Mouse (Mus musculus) forebrain, embryonic 11.5 days (tissue): ENCODE measurements at regions not wholly inside any gene's neighbourhood (a gene's known extent, or its start where the extent isn't known, plus 50 kb on each side); places are given as distances from the start of the nearest gene placed in this dataset.

Experiments used
- ATAC-seq: fragments of 200-750 bp; cut with Nextera tagmentation; replicated peaks from 2 replicates; pipeline ENCODE4 v1.8.0; 2017; ENCODE audit warnings: moderate TSS enrichment; ENCODE audit not compliant: low FRiP score
- DNase-seq: peaks from one replicate; pipeline ENCODE4 v3.0.0-alpha.2; 2017; ENCODE audit warnings: low spot score
- H3K27ac ChIP-seq: fragments of 300-500 bp; sonication (generic); 2 replicates; pipeline ENCODE4 v1.5.1; 2014; ENCODE audit warnings: low read depth, low read length
- H3K27me3 ChIP-seq: fragments of 300-500 bp; sonication (generic); 2 replicates; pipeline ENCODE4 v1.6.1; 2014; ENCODE audit warnings: mild to moderate bottlenecking, low read length, mixed read lengths; ENCODE audit not compliant: control insufficient read depth, insufficient read depth
- H3K36me3 ChIP-seq: fragments of 300-500 bp; sonication (generic); 2 replicates; pipeline ENCODE4 v1.6.1; 2014; ENCODE audit warnings: mild to moderate bottlenecking, low read length, moderate library complexity, mixed read lengths; ENCODE audit not compliant: control insufficient read depth, insufficient read depth
- H3K4me1 ChIP-seq: fragments of 300-500 bp; sonication (generic); replicated peaks from 2 replicates; pipeline ENCODE4 v1.6.1; 2014; ENCODE audit warnings: low read length, mixed read lengths; ENCODE audit not compliant: control insufficient read depth, insufficient read depth
- H3K4me2 ChIP-seq: fragments of 300-500 bp; sonication (generic); 2 replicates; pipeline ENCODE4 v1.6.1; 2014; ENCODE audit warnings: low read depth, mild to moderate bottlenecking, low read length, moderate library complexity, mixed read lengths; ENCODE audit not compliant: severe bottlenecking
- H3K4me3 ChIP-seq: fragments of 300-500 bp; sonication (generic); 2 replicates; pipeline ENCODE4 v1.5.1; 2014; ENCODE audit warnings: low read depth, low read length
- H3K9ac ChIP-seq: fragments of 300-500 bp; sonication (generic); 2 replicates; pipeline ENCODE4 v1.6.1; 2014; ENCODE audit warnings: low read length
- H3K9me3 ChIP-seq: fragments of 300-500 bp; sonication (generic); 2 replicates; pipeline ENCODE4 v1.6.1; 2016; ENCODE audit warnings: low read length, mixed read lengths; ENCODE audit not compliant: control insufficient read depth
- WGBS: fragments of 180-500 bp; shearing (Covaris S2); extraction: QIAGEN DNeasy Blood & Tissue Kit; methylation state at CpG from one replicate; pipeline ENCODE4 v1.1.7; 2014; 5-methylcytosine and 5-hydroxymethylcytosine counted together

- DNase-seq (no peak), ATAC-seq (no peak)
- H3K4me1 ChIP-seq: no peaks in the 10 kb centered on the region
- no peak overlapping the region for H3K4me3 ChIP-seq
- H3K27ac ChIP-seq: no peak overlapping the region
- WGBS: 84% methylated on average over 4 of the region's 4 CpGs
- H3K9ac ChIP-seq: no peak overlapping the region
- no peaks in the 10 kb centered on the region for H3K9me3 ChIP-seq
- H3K27me3 ChIP-seq: no peaks in the 10 kb centered on the region
- no peaks in the 10 kb centered on the region for H3K36me3 ChIP-seq
- H3K4me2 ChIP-seq: no peak overlapping the region
Measured at GRCm38 (mm10) chr14:105767100-105767499, 129.5 kb downstream of the Spry2 start.

- no peaks in the 10 kb centered on the region for H3K9me3 ChIP-seq
- H3K4me3 ChIP-seq: no peak overlapping the region
- H3K4me1 ChIP-seq: no peaks in the 10 kb centered on the region
- H3K9ac ChIP-seq: no peak overlapping the region
- H3K36me3 ChIP-seq: no peaks in the 10 kb centered on the region
- H3K27ac ChIP-seq: no peak overlapping the region
- no peak for DNase-seq
- H3K4me2 ChIP-seq: no peak overlapping the region
- H3K27me3 ChIP-seq: no peaks in the 10 kb centered on the region
- WGBS: 48% methylated on average over 4 of the region's 4 CpGs
- no peak for ATAC-seq
Measured at GRCm38 (mm10) chr14:105752509-105753375, 143.9 kb downstream of the Spry2 start.

DNA sequence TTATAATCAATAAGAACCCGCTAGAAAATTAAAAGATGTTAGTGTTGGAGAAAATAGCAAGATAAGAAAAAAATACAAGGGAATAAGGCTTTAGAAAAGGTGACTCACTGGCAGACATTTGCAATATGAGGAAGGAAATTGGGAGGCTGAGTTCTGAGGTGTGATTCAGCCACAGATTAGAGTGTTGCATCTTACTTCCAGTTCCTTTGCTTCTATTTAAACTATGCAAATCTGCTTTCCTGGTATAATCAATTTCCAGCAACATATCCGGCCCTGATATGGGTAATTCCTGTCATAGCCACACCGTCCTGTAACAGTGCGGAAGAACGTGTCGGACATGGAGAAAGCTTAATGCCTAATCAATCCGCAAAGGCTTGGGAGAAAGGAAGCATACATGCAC lies 144.9 kb downstream of the Spry2 start:
- no peak overlapping the region for H3K4me2 ChIP-seq
- no peaks in the 10 kb centered on the region for H3K4me1 ChIP-seq
- no peak overlapping the region for H3K9ac ChIP-seq
- H3K36me3 ChIP-seq: no peaks in the 10 kb centered on the region
- no peak overlapping the region for H3K27ac ChIP-seq
- no peak overlapping the region for H3K4me3 ChIP-seq
- no peaks in the 10 kb centered on the region for H3K9me3 ChIP-seq
- 88% methylated on average over 7 of the region's 7 CpGs for WGBS
- no peak for ATAC-seq
- DNase-seq: no peak
- no peaks in the 10 kb centered on the region for H3K27me3 ChIP-seq

GRCm38 (mm10) chr14:105744578-105744977 lies 152.0 kb downstream of the Spry2 start:
- Histone ChIP-seq H3K36me3 (no peaks in the 10 kb centered on the region), H3K4me2 (no peak overlapping the region), H3K27ac (no peak overlapping the region), H3K4me3 (no peak overlapping the region), H3K4me1 (no peaks in the 10 kb centered on the region), H3K9ac (no peak overlapping the region), H3K9me3 (no peaks in the 10 kb centered on the region), H3K27me3 (no peaks in the 10 kb centered on the region)
- ATAC-seq: no peak
- 92% methylated on average over 2 of the region's 2 CpGs for WGBS
- DNase-seq: no peak

DNA sequence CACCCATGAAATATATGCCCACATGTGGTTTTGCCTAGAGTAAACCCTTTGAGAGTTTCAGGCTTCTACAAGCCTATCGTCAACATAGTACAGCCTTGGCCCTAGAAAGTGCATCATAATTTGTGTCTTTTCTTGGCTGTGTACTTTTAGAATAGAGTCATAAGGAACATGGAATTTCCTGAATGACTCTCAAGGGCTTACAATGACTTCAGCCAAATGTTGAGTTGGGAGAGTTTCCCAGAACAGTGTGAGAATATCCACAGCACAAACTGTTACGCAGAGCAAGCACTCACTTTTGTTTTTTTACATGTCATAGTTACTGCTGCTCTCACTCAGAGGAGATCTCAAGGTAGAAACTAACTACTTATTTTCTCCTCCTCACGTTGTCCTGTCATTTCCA lies 152.5 kb downstream of the Spry2 start:
- WGBS: 90% methylated on average over 3 of the region's 3 CpGs
- Histone ChIP-seq H3K9ac (no peak overlapping the region), H3K4me3 (no peak overlapping the region), H3K36me3 (no peaks in the 10 kb centered on the region), H3K4me2 (no peak overlapping the region), H3K4me1 (no peaks in the 10 kb centered on the region), H3K27ac (no peak overlapping the region), H3K9me3 (no peaks in the 10 kb centered on the region), H3K27me3 (no peaks in the 10 kb centered on the region)
- no peak for ATAC-seq
- DNase-seq: no peak

- Histone ChIP-seq H3K4me1 (no peaks in the 10 kb centered on the region; the same call in 1 of the 2 replicates), H3K27me3 (no peaks in the 10 kb centered on the region), H3K27ac (no peak overlapping the region), H3K9ac (no peak overlapping the region), H3K9me3 (no peaks in the 10 kb centered on the region), H3K4me3 (no peak overlapping the region), H3K36me3 (no peaks in the 10 kb centered on the region), H3K4me2 (no peak overlapping the region)
- WGBS: 92% methylated on average over 11 of the region's 11 CpGs
- no peak for DNase-seq
- no peak for ATAC-seq
Measured at GRCm38 (mm10) chr14:105740889-105741288, 155.7 kb downstream of the Spry2 start.

DNA sequence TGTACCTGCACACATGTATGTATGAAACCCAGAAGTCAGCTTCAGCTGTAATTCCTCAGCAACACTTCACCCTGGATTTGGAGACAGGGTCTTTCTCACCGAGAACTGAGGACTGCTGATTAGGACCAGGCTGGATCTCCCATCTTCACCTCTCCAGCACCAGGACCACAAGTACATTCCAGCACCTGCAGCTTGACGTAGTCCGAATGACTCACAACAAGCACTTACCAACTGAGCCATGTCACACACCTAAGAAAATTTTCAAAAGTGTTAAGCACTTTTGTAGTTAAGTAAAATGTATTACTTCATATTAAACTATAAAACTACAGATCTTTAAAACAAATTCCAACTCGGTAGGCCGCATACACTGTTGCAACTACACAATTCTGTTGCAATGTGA lies 158.1 kb downstream of the Spry2 start:
- no peak overlapping the region for H3K4me3 ChIP-seq
- H3K36me3 ChIP-seq: no peaks in the 10 kb centered on the region
- ATAC-seq: no peak
- H3K4me2 ChIP-seq: no peak overlapping the region
- WGBS: 94% methylated on average over 5 of the region's 5 CpGs
- no peak overlapping the region for H3K27ac ChIP-seq
- no peaks in the 10 kb centered on the region for H3K27me3 ChIP-seq
- H3K4me1 ChIP-seq: peaks cover under 1% of the 10 kb centered on the region; the same call in 1 of the 2 replicates
- DNase-seq: no peak
- no peak overlapping the region for H3K9ac ChIP-seq
- H3K9me3 ChIP-seq: no peaks in the 10 kb centered on the region

- Histone ChIP-seq H3K4me2 (no peak overlapping the region), H3K4me1 (peaks cover 7% of the 10 kb centered on the region; the same call in 1 of the 2 replicates), H3K9me3 (no peaks in the 10 kb centered on the region), H3K4me3 (no peak overlapping the region), H3K27ac (no peak overlapping the region), H3K27me3 (no peaks in the 10 kb centered on the region), H3K36me3 (no peaks in the 10 kb centered on the region), H3K9ac (no peak overlapping the region)
- 64% methylated on average over 6 of the region's 6 CpGs for WGBS
- no peak for DNase-seq
- ATAC-seq: no peak
Measured at GRCm38 (mm10) chr14:105736352-105736751, 160.3 kb downstream of the Spry2 start.

GRCm38 (mm10) chr14:105734291-105734690 lies 162.3 kb downstream of the Spry2 start:
- Histone ChIP-seq H3K27me3 (no peaks in the 10 kb centered on the region), H3K9me3 (no peaks in the 10 kb centered on the region), H3K36me3 (no peaks in the 10 kb centered on the region), H3K4me3 (no peak overlapping the region), H3K4me2 (no peak overlapping the region), H3K4me1 (peaks cover 10% of the 10 kb centered on the region; the same call in 1 of the 2 replicates), H3K9ac (no peak overlapping the region), H3K27ac (no peak overlapping the region)
- ATAC-seq: no peak
- no peak for DNase-seq
- 96% methylated on average over 7 of the region's 7 CpGs for WGBS
